Mouse (Mus musculus) limb, embryonic 12.5 days (tissue): ENCODE data around the gene Hmgb2. TPM values are rescaled to one million over a fixed set of nuclear protein-coding genes. Genes with fewer than 3 reads are reported as not detected.
"Not testable (repeated sequence)": the region's sequence is repeated elsewhere in the genome, so short reads cannot be mapped to it uniquely, and the experiment has no call there.

ENCODE experiments used
- ATAC-seq: fragments of 200-750 bp; cut with Nextera tagmentation; 2 replicates; pipeline ENCODE4 v1.8.0; 2017; ENCODE audit warnings: low read depth, moderate TSS enrichment; ENCODE audit not compliant: insufficient number of reproducible peaks, insufficient read depth, low FRiP score, low TSS enrichment
- H3K27ac ChIP-seq: fragments of 300-500 bp; sonication (generic); 2 replicates; pipeline ENCODE4 v1.5.1; 2016; ENCODE audit warnings: mild to moderate bottlenecking, moderate library complexity
- H3K27me3 ChIP-seq: fragments of 300-500 bp; sonication (generic); 2 replicates; pipeline ENCODE4 v1.6.1; 2016; ENCODE audit warnings: mild to moderate bottlenecking, moderate library complexity
- H3K36me3 ChIP-seq: fragments of 300-500 bp; sonication (generic); 2 replicates; pipeline ENCODE4 v1.6.1; 2016; ENCODE audit warnings: mild to moderate bottlenecking, moderate library complexity
- H3K4me1 ChIP-seq: fragments of 300-500 bp; sonication (generic); replicated peaks from 2 replicates; pipeline ENCODE4 v1.6.1; 2016
- H3K4me2 ChIP-seq: fragments of 300-500 bp; sonication (generic); 2 replicates; pipeline ENCODE4 v1.6.1; 2016; ENCODE audit warnings: mild to moderate bottlenecking, moderate library complexity
- H3K4me3 ChIP-seq: fragments of 300-500 bp; sonication (generic); replicated peaks from 2 replicates; pipeline ENCODE4 v1.5.1; 2016; ENCODE audit warnings: mild to moderate bottlenecking
- H3K9ac ChIP-seq: fragments of 300-500 bp; sonication (generic); replicated peaks from 2 replicates; pipeline ENCODE4 v1.6.1; 2016; ENCODE audit warnings: mild to moderate bottlenecking, moderate library complexity
- H3K9me3 ChIP-seq: fragments of 300-500 bp; sonication (generic); 2 replicates; pipeline ENCODE4 v1.6.1; 2016; ENCODE audit warnings: mild to moderate bottlenecking, moderate library complexity
- WGBS: fragments of 180-500 bp; shearing (Covaris S2); methylation state at CpG from one replicate; pipeline ENCODE4 v1.1.7; 2016; 5-methylcytosine and 5-hydroxymethylcytosine counted together
- polyA plus RNA-seq: library from polyadenylated mRNA; unstranded; fragments of >200 nt; fragmentation: Nextera tagmentation; extraction: Ambion mirVana; gene quantifications from 2 replicates; pipeline ENCODE4 v1.2.1, GENCODE M21; 2016

Gene Hmgb2
- polyA plus RNA-seq, 1 experiment from 2014 or later, result 630 TPM

DNA sequence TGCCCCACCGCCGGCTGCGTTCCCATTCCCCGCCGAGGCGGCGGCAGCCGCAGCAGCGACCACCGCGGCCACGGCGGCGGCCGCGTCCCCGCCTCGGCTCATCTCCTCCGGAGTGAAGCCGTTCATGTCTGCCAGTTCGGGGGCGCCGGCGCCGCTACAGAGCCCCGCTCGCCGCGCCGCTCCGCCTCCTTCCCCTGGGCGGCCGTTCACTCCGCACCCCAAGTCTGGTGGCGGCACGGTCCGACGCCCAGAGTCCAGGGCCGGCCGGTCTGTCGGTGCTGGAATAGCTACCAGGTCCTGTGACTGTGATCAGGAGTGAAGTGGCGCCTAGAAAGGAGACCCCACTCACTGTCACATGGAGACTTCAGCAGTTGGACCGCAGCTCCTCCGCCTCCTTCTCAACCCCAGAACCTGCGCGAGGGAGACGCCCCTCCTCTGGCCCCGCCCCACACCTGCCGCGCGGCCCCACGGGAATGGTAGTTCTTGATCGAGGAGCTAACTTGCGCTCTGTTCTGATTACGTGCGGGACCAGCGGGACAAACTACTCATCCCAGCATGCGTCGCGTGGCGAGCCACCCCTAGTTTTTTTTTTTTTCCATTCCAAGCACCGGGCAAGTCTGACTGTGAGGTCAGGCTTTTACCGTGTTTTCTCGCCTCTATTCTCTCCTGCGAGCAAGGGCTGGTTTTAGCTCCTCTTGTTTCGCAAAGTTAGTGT lies 24.1 kb upstream of the Hmgb2 start, which contains the start of gene Sap30:
Gene Sap30 (minus strand): TSS at position 420 of the 715 bp plus-strand sequence.
- Histone ChIP-seq H3K27ac (peak within 1 kb of the TSS; percentile 98), H3K4me2 (peak within 1 kb of the TSS; percentile 77), H3K27me3 (no peaks in the 10 kb centered on the region), H3K36me3 (peaks cover 8% of the 10 kb centered on the region), H3K9ac (peak within 1 kb of the TSS; percentile 93), H3K4me1 (peaks cover 7% of the 10 kb centered on the region), H3K4me3 (peak within 1 kb of the TSS; percentile 95), H3K9me3 (no peaks in the 10 kb centered on the region)
- ATAC-seq, result peak; percentile 97
- under 1% methylated on average over 66 of the region's 66 CpGs for WGBS

GRCm38 (mm10) chr8:57488312-57488765 lies 23.4 kb upstream of the Hmgb2 start:
- 0% methylated on average over 22 of the region's 25 CpGs for WGBS
- Histone ChIP-seq H3K27me3 (no peaks in the 10 kb centered on the region), H3K27ac (peak overlapping the region; percentile 98), H3K9me3 (no peaks in the 10 kb centered on the region), H3K4me1 (peaks cover 7% of the 10 kb centered on the region), H3K4me3 (peak overlapping the region; percentile 95), H3K36me3 (peaks cover 3% of the 10 kb centered on the region), H3K4me2 (peak overlapping the region; percentile 77), H3K9ac (peak overlapping the region; percentile 63)
- ATAC-seq, result peak; percentile 27; the same call in 1 of the 2 replicates

DNA sequence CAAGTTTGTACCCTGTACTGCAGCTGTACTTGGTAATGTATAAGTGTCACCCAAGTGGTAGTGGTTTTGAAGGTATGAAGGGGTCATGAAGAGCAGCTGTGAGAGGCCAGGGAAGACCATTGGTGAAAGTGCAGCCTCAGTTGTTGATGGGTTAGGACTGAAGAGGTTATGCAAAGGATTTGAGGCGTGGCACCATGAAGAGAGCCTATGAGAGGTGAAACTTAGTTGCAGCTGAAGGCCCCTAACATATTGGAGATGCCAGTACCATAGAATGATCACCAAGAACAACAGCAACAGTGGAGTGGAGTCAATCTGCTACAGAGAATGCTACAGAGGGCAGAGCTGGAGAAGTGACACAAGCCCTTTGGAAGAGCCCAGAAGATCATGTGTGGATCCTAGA lies 22.3 kb upstream of the Hmgb2 start:
- Histone ChIP-seq H3K4me3 (no peak overlapping the region), H3K4me1 (peaks cover 7% of the 10 kb centered on the region), H3K9me3 (no peaks in the 10 kb centered on the region), H3K27ac (no peak overlapping the region), H3K27me3 (no peaks in the 10 kb centered on the region), H3K36me3 (no peaks in the 10 kb centered on the region), H3K4me2 (no peak overlapping the region), H3K9ac (no peak overlapping the region)
- no peak for ATAC-seq
- 84% methylated on average over 1 of the region's 1 CpGs for WGBS

DNA sequence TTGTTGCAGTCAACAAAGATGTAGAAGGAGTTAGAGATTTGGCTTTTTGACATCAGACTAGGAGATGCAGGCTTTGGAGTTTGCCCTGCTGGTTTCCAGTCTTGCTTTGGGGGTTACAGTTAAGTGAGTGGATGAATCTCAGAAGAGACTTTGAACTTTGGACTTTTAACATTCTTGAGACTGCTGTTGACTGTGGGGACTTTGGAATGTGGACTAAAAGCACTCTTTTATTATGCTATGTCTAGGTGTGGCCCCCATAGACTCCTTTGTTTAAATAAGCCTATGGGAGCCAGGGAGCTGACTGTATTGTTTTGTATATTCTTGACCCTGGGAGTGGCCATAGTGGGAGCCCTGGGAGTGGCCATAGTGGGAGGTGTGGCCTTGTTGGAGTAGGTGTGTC lies 21.8 kb upstream of the Hmgb2 start:
- H3K4me3 ChIP-seq, result no peak overlapping the region
- no peaks in the 10 kb centered on the region for H3K36me3 ChIP-seq
- H3K27ac ChIP-seq, result no peak overlapping the region
- no peak for ATAC-seq
- no peak overlapping the region for H3K4me2 ChIP-seq
- no peak overlapping the region for H3K9ac ChIP-seq
- peaks cover 7% of the 10 kb centered on the region for H3K4me1 ChIP-seq
- no peaks in the 10 kb centered on the region for H3K27me3 ChIP-seq
- no peaks in the 10 kb centered on the region for H3K9me3 ChIP-seq

GRCm38 (mm10) chr8:57491873-57492272 lies 19.8 kb upstream of the Hmgb2 start:
- Histone ChIP-seq H3K4me3 (no peak overlapping the region), H3K27ac (no peak overlapping the region), H3K9me3 (no peaks in the 10 kb centered on the region), H3K9ac (no peak overlapping the region), H3K36me3 (no peaks in the 10 kb centered on the region), H3K27me3 (no peaks in the 10 kb centered on the region), H3K4me2 (no peak overlapping the region), H3K4me1 (no peaks in the 10 kb centered on the region)
- no peak for ATAC-seq
- WGBS, result 93% methylated on average over 4 of the region's 4 CpGs

- ATAC-seq, result no peak
- no peaks in the 10 kb centered on the region for H3K36me3 ChIP-seq
- no peak overlapping the region for H3K4me2 ChIP-seq
- no peaks in the 10 kb centered on the region for H3K27me3 ChIP-seq
- H3K27ac ChIP-seq, result no peak overlapping the region
- H3K4me3 ChIP-seq, result no peak overlapping the region
- H3K9me3 ChIP-seq, result no peaks in the 10 kb centered on the region
- no peak overlapping the region for H3K9ac ChIP-seq
- H3K4me1 ChIP-seq, result no peaks in the 10 kb centered on the region
- 71% methylated on average over 8 of the region's 8 CpGs for WGBS
Measured at GRCm38 (mm10) chr8:57498494-57498846, 13.2 kb upstream of the Hmgb2 start.

- H3K27me3 ChIP-seq, result no peaks in the 10 kb centered on the region
- H3K4me1 ChIP-seq, result no peaks in the 10 kb centered on the region
- H3K27ac ChIP-seq, result no peak overlapping the region
- no peak overlapping the region for H3K4me3 ChIP-seq
- H3K9me3 ChIP-seq, result no peaks in the 10 kb centered on the region
- H3K4me2 ChIP-seq, result no peak overlapping the region
- WGBS, result 74% methylated on average over 17 of the region's 17 CpGs
- H3K9ac ChIP-seq, result no peak overlapping the region
- no peak for ATAC-seq
- no peaks in the 10 kb centered on the region for H3K36me3 ChIP-seq
Measured at GRCm38 (mm10) chr8:57498847-57499511, 12.7 kb upstream of the Hmgb2 start.

GRCm38 (mm10) chr8:57503641-57504040 lies 8.1 kb upstream of the Hmgb2 start:
- no peak overlapping the region for H3K27ac ChIP-seq
- H3K9ac ChIP-seq, result no peak overlapping the region
- ATAC-seq, result 0 out of 2 replicates have a peak, but pooled peaks have one; percentile 52
- no peak overlapping the region for H3K4me2 ChIP-seq
- 55% methylated on average over 5 of the region's 5 CpGs for WGBS
- no peak overlapping the region for H3K4me3 ChIP-seq
- no peaks in the 10 kb centered on the region for H3K4me1 ChIP-seq
- H3K9me3 ChIP-seq, result no peaks in the 10 kb centered on the region
- no peaks in the 10 kb centered on the region for H3K36me3 ChIP-seq
- H3K27me3 ChIP-seq, result no peaks in the 10 kb centered on the region

GRCm38 (mm10) chr8:57505500-57505899 lies 6.2 kb upstream of the Hmgb2 start:
- not testable (repeated sequence) for H3K4me3 ChIP-seq, ATAC-seq, H3K27ac ChIP-seq, H3K4me2 ChIP-seq, H3K9ac ChIP-seq, H3K4me1 ChIP-seq, H3K9me3 ChIP-seq, H3K27me3 ChIP-seq, H3K36me3 ChIP-seq
- WGBS, result 78% methylated on average over 1 of the region's 1 CpGs

DNA sequence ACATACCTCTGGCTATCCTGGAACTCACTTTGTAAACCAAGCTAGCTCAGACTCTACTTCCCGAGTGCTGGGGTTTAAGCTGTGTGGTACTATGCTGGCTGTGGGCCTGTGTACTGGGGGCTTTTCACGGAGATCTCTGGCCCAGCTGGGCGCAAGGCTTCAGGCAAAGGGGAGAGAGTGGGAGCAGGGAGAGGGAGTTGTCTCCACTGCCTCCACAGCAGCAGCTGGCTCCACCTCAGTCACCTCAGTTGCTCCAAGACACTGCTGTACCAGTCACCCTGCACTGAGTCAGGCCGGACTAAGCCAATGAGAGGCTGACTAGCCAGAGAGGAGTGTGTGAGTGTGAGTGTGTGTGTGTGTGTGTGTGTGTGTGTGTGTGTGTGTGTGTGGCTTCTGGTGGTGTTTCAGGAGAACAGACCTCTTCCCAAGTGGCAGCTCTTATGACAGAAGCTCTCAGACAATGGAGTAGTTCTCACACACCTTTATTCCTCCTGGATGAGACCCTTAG lies 4.1 kb upstream of the Hmgb2 start:
- H3K36me3 ChIP-seq, result no peaks in the 10 kb centered on the region
- H3K4me3 ChIP-seq, result no peak overlapping the region
- ATAC-seq, result no peak
- peaks cover 8% of the 10 kb centered on the region; the same call in 1 of the 2 replicates for H3K4me1 ChIP-seq
- WGBS, result 83% methylated on average over 4 of the region's 4 CpGs
- no peak overlapping the region for H3K9ac ChIP-seq
- no peaks in the 10 kb centered on the region for H3K27me3 ChIP-seq
- no peaks in the 10 kb centered on the region for H3K9me3 ChIP-seq
- no peak overlapping the region for H3K4me2 ChIP-seq
- H3K27ac ChIP-seq, result no peak overlapping the region

DNA sequence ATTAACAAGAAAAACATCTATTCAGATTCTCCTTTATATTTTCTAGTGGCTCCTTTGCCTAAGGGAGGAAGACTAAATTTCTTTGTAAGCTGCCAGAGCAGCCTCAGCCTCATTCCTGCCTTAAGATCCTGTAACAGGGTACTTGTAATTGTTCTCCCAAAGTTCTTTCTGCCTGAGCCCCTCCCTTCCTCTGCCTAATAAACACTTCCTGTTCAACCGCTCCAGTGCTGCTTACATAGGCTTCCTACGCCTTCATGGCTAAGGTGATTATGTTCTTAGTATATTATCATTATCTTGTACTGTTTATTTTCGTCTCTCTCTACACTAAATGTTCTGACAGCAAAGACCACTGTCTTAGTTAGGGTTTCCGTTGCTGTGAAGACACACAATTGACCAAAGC lies 3.0 kb upstream of the Hmgb2 start:
- WGBS, result 79% methylated on average over 4 of the region's 4 CpGs
- no peak for ATAC-seq

More for the DNA sequence above, 3.0 kb upstream of the Hmgb2 start:
- Histone ChIP-seq H3K27me3 (no peaks in the 10 kb centered on the region), H3K4me3 (no peak overlapping the region), H3K27ac (no peak overlapping the region), H3K9ac (no peak overlapping the region), H3K36me3 (peaks cover 6% of the 10 kb centered on the region), H3K9me3 (no peaks in the 10 kb centered on the region), H3K4me1 (peaks cover 13% of the 10 kb centered on the region), H3K4me2 (no peak overlapping the region)
